Mouse (Mus musculus): ENCODE measurements at regions not wholly inside any gene's neighbourhood (a gene's known extent, or its start where the extent isn't known, plus 50 kb on each side); places are given as distances from the start of the nearest gene placed in this dataset.
A peak's percentile ranks its signal among the peaks of the same experiment; 100 is the strongest.

DNA sequence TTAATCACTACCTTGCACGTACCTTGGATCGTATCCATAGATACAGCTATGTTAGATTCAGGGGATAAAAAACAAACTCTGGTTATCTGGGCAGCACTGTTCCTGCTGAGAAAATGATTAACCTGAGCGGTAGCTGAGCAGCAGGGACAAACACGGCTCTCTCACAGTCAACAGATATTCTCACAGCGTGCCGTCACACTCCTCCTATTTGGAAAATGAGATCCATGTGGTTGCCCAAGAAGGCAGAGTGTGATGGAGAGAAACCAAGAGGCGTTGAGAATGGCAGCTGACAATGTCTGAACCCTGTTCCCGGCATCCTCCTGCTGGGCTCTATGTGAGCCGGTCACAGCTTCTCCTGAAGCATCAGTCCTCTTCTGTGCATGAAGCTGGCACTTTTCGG, 155.6 kb upstream of the Arg1 start:
- 49% methylated on average over 10 of the region's 10 CpGs for WGBS
- ATAC-seq (replicated peaks; ENCODE audit: extremely low read depth, insufficient read depth, low FRiP score) = no peak

GRCm38 (mm10) chr10:25072617-25073016, 145.3 kb upstream of the Arg1 start:
- WGBS = 62% methylated on average over 2 of the region's 2 CpGs
- Histone ChIP-seq H3K4me2 (ENCODE audit: low read depth, low read length) (no peak overlapping the region), H3K36me3 (ENCODE audit: control insufficient read depth, insufficient read depth) (no peaks in the 10 kb centered on the region), H3K4me1 (ENCODE audit: control insufficient read depth, insufficient read depth, low read length) (peaks cover 8% of the 10 kb centered on the region), H3K27me3 (ENCODE audit: control insufficient read depth, insufficient read depth, low read length) (no peaks in the 10 kb centered on the region), H3K9ac (ENCODE audit: low read length) (no peak overlapping the region), H3K9me3 (replicated peaks; ENCODE audit: control insufficient read depth, low read length) (0 out of 2 replicates have a peak, but pooled peaks cover 3% of the 10 kb centered on the region), H3K27ac (ENCODE audit: low read length) (no peak overlapping the region), H3K4me3 (ENCODE audit: low read length) (no peak overlapping the region)
- ATAC-seq (replicated peaks; ENCODE audit: extremely low read depth, insufficient read depth, low FRiP score) = no peak

More for the DNA sequence above, 155.6 kb upstream of the Arg1 start:
- H3K27me3 ChIP-seq (ENCODE audit: control insufficient read depth, insufficient read depth, low read length) = no peaks in the 10 kb centered on the region
- no peaks in the 10 kb centered on the region for H3K36me3 ChIP-seq (ENCODE audit: control insufficient read depth, insufficient read depth)
- no peaks in the 10 kb centered on the region for H3K9me3 ChIP-seq (replicated peaks; ENCODE audit: control insufficient read depth, low read length)
- H3K4me2 ChIP-seq (ENCODE audit: low read depth, low read length) = no peak overlapping the region
- no peak overlapping the region for H3K4me3 ChIP-seq (ENCODE audit: low read length)
- no peak overlapping the region for H3K9ac ChIP-seq (ENCODE audit: low read length)
- no peak overlapping the region for H3K27ac ChIP-seq (ENCODE audit: low read length)
- H3K4me1 ChIP-seq (ENCODE audit: control insufficient read depth, insufficient read depth, low read length) = no peaks in the 10 kb centered on the region

DNA sequence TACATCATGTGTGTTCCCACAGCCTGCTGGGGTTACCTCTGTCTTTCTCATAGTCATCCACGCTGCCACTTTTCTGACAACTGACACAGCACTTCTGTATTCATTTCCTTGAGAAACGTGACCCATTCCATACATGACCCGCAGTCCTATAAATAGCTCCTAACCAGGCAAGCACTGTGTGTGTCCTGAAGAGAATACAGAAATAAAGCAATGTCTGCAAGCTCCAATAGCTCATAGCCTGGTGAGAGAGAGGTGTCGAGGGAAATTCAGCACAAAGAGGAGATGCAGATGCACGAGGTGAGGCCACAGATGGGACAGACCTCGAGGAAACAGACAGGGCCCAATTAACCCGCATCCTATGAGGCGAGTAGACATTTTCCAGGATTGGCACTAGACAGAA, 141.0 kb upstream of the Arg1 start:
- Histone ChIP-seq H3K9ac (ENCODE audit: low read length) (no peak overlapping the region), H3K4me3 (ENCODE audit: low read length) (no peak overlapping the region), H3K9me3 (replicated peaks; ENCODE audit: control insufficient read depth, low read length) (0 out of 2 replicates have a peak, but pooled peaks cover 3% of the 10 kb centered on the region), H3K27ac (ENCODE audit: low read length) (no peak overlapping the region), H3K27me3 (ENCODE audit: control insufficient read depth, insufficient read depth, low read length) (no peaks in the 10 kb centered on the region), H3K4me1 (ENCODE audit: control insufficient read depth, insufficient read depth, low read length) (peaks cover 14% of the 10 kb centered on the region), H3K4me2 (ENCODE audit: low read depth, low read length) (no peak overlapping the region), H3K36me3 (ENCODE audit: control insufficient read depth, insufficient read depth) (no peaks in the 10 kb centered on the region)
- 0 out of 2 replicates have a peak, but pooled peaks have one; percentile 49 for ATAC-seq (replicated peaks; ENCODE audit: extremely low read depth, insufficient read depth, low FRiP score)
- WGBS = 27% methylated on average over 8 of the region's 8 CpGs

GRCm38 (mm10) chr10:25064701-25065362, 137.5 kb upstream of the Arg1 start:
- H3K27me3 ChIP-seq (ENCODE audit: control insufficient read depth, insufficient read depth, low read length) = no peaks in the 10 kb centered on the region
- H3K27ac ChIP-seq (ENCODE audit: low read length) = no peak overlapping the region
- H3K4me2 ChIP-seq (ENCODE audit: low read depth, low read length) = no peak overlapping the region
- no peaks in the 10 kb centered on the region for H3K36me3 ChIP-seq (ENCODE audit: control insufficient read depth, insufficient read depth)
- no peak overlapping the region for H3K4me3 ChIP-seq (ENCODE audit: low read length)
- H3K9me3 ChIP-seq (replicated peaks; ENCODE audit: control insufficient read depth, low read length) = no peaks in the 10 kb centered on the region
- peaks cover 24% of the 10 kb centered on the region for H3K4me1 ChIP-seq (ENCODE audit: control insufficient read depth, insufficient read depth, low read length)
- ATAC-seq (replicated peaks; ENCODE audit: extremely low read depth, insufficient read depth, low FRiP score) = no peak
- no peak overlapping the region for H3K9ac ChIP-seq (ENCODE audit: low read length)
- WGBS = 81% methylated on average over 6 of the region's 6 CpGs

DNA sequence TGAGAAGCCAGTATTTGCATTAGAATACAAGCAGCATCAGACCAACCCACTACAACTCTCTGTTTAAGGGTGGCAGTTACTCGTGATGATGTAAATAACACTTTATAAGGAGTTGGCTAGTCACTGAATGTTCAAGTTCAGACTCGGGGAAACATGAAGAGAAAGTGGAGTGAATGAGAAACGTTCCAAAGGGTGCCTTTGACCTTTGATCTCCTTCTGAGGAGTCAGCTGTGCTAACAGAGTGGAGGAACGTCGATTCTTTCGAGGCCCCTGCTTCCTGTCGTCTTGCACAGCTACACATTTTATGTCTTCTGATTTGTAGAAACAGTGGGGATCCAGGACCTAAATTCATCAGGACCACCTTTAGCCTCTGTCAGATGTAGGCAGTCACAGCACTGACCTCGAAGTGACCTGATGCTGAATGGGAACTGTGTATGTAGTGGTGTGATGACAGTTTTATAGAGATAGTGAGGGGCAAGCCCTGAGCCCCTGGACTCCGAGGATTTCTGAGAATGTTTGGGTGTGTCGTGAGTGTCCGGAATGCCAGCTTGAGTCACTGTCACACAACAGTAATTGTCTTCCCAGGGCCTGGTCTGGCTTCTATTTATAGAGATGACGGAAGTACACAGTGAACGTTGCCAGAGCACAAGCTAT, 134.2 kb upstream of the Arg1 start:
- H3K4me2 ChIP-seq (ENCODE audit: low read depth, low read length) = no peak overlapping the region
- ATAC-seq (replicated peaks; ENCODE audit: extremely low read depth, insufficient read depth, low FRiP score) = peak; percentile 70
- no peaks in the 10 kb centered on the region for H3K27me3 ChIP-seq (ENCODE audit: control insufficient read depth, insufficient read depth, low read length)
- H3K9ac ChIP-seq (ENCODE audit: low read length) = peak overlapping the region; percentile 20; the same call in 1 of the 2 replicates
- H3K36me3 ChIP-seq (ENCODE audit: control insufficient read depth, insufficient read depth) = no peaks in the 10 kb centered on the region
- no peaks in the 10 kb centered on the region for H3K9me3 ChIP-seq (replicated peaks; ENCODE audit: control insufficient read depth, low read length)
- no peak overlapping the region for H3K4me3 ChIP-seq (ENCODE audit: low read length)
- peaks cover 16% of the 10 kb centered on the region for H3K4me1 ChIP-seq (ENCODE audit: control insufficient read depth, insufficient read depth, low read length)
- peak overlapping the region; percentile 48 for H3K27ac ChIP-seq (ENCODE audit: low read length)
- WGBS = 14% methylated on average over 13 of the region's 13 CpGs

DNA sequence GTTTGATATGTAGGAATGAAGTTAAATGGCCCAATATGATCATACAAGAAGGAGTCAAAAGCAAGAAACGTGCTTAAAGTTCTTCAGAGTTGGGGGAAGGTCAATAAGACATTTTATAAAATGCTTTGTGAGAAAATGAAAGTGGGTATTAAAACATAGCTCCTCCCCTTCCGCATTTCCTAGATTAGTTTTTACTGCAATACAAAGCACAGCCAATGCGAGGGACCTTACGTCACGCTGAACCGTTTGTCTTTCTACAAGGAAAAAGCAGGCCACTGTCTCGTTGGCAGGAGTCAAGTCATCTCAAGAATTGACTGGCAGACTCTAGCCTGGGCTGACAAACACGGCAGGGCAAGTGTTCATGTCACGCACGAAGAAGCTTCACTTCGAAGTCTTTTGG, 131.4 kb upstream of the Arg1 start:
- Histone ChIP-seq H3K9me3 (replicated peaks; ENCODE audit: control insufficient read depth, low read length) (no peaks in the 10 kb centered on the region), H3K4me3 (ENCODE audit: low read length) (no peak overlapping the region), H3K27ac (ENCODE audit: low read length) (no peak overlapping the region), H3K27me3 (ENCODE audit: control insufficient read depth, insufficient read depth, low read length) (no peaks in the 10 kb centered on the region), H3K36me3 (ENCODE audit: control insufficient read depth, insufficient read depth) (no peaks in the 10 kb centered on the region), H3K4me2 (ENCODE audit: low read depth, low read length) (no peak overlapping the region), H3K4me1 (ENCODE audit: control insufficient read depth, insufficient read depth, low read length) (peaks cover 11% of the 10 kb centered on the region), H3K9ac (ENCODE audit: low read length) (no peak overlapping the region)
- 82% methylated on average over 11 of the region's 11 CpGs for WGBS
- no peak for ATAC-seq (replicated peaks; ENCODE audit: extremely low read depth, insufficient read depth, low FRiP score)

DNA sequence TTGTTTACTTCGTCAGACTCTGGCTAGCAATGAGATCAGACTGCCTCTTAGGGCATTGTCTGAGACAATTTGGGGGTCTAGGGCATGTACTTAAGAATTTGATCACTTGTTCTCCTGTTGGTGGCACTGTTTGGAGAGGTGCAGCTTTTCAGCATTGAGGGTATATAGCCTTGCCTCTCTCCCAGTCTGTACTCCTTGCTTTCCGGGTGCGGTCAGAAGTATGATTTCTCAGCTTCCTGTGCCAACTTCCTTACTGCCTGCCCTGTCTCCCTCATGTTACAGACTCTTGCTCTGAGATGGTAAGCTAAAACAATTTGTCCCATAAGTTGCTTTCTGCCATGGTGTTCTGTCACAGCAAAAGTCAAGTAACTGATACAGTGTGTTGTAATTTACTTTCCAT, 124.7 kb upstream of the Arg1 start:
- 63% methylated on average over 3 of the region's 3 CpGs for WGBS
- Histone ChIP-seq H3K36me3 (ENCODE audit: control insufficient read depth, insufficient read depth) (no peaks in the 10 kb centered on the region), H3K9me3 (replicated peaks; ENCODE audit: control insufficient read depth, low read length) (no peaks in the 10 kb centered on the region), H3K27ac (ENCODE audit: low read length) (no peak overlapping the region), H3K4me3 (ENCODE audit: low read length) (no peak overlapping the region), H3K27me3 (ENCODE audit: control insufficient read depth, insufficient read depth, low read length) (no peaks in the 10 kb centered on the region), H3K4me1 (ENCODE audit: control insufficient read depth, insufficient read depth, low read length) (no peaks in the 10 kb centered on the region), H3K9ac (ENCODE audit: low read length) (no peak overlapping the region), H3K4me2 (ENCODE audit: low read depth, low read length) (no peak overlapping the region)
- ATAC-seq (replicated peaks; ENCODE audit: extremely low read depth, insufficient read depth, low FRiP score) = no peak

DNA sequence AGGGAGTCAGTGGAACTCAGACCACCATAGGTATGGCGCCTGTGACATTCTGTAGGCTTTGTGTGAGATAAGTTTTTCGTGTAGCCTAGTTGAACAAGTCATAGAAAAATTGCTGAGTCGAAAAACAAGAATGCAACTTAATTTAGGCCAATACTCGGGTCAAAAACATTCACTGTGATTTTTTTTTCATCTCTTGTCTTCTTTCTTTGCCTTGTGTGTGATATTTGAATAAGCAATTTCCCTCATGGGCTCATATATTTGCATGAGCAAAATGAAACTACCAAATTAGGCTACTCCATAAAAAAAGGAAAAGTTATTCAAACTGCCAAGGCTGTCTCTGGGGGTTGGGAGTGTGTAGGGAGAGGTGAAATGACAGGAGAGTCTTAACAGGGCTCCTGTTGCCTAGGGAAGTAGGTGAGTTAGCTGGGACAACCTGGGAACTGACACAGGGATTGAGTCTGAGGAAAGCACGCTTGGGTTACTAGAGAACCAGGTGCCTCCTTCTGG, 124.1 kb upstream of the Arg1 start:
- no peak for ATAC-seq (replicated peaks; ENCODE audit: extremely low read depth, insufficient read depth, low FRiP score)
- Histone ChIP-seq H3K9me3 (replicated peaks; ENCODE audit: control insufficient read depth, low read length) (no peaks in the 10 kb centered on the region), H3K4me3 (ENCODE audit: low read length) (no peak overlapping the region), H3K9ac (ENCODE audit: low read length) (no peak overlapping the region), H3K36me3 (ENCODE audit: control insufficient read depth, insufficient read depth) (no peaks in the 10 kb centered on the region), H3K4me2 (ENCODE audit: low read depth, low read length) (no peak overlapping the region), H3K27ac (ENCODE audit: low read length) (no peak overlapping the region), H3K4me1 (ENCODE audit: control insufficient read depth, insufficient read depth, low read length) (no peaks in the 10 kb centered on the region), H3K27me3 (ENCODE audit: control insufficient read depth, insufficient read depth, low read length) (no peaks in the 10 kb centered on the region)
- 68% methylated on average over 5 of the region's 5 CpGs for WGBS

- H3K36me3 ChIP-seq (ENCODE audit: control insufficient read depth, insufficient read depth) = no peaks in the 10 kb centered on the region
- no peak overlapping the region for H3K27ac ChIP-seq (ENCODE audit: low read length)
- H3K4me2 ChIP-seq (ENCODE audit: low read depth, low read length) = no peak overlapping the region
- WGBS = 77% methylated on average over 4 of the region's 4 CpGs
- no peaks in the 10 kb centered on the region for H3K4me1 ChIP-seq (ENCODE audit: control insufficient read depth, insufficient read depth, low read length)
- H3K9ac ChIP-seq (ENCODE audit: low read length) = no peak overlapping the region
- no peak for ATAC-seq (replicated peaks; ENCODE audit: extremely low read depth, insufficient read depth, low FRiP score)
- H3K27me3 ChIP-seq (ENCODE audit: control insufficient read depth, insufficient read depth, low read length) = no peaks in the 10 kb centered on the region
- H3K4me3 ChIP-seq (ENCODE audit: low read length) = no peak overlapping the region
- H3K9me3 ChIP-seq (replicated peaks; ENCODE audit: control insufficient read depth, low read length) = no peaks in the 10 kb centered on the region
Observed at GRCm38 (mm10) chr10:25041221-25041620, 113.9 kb upstream of the Arg1 start.

All from heart, embryonic 16.5 days (tissue).